Mouse (Mus musculus): ENCODE results near the gene Zfp367. TPM values are rescaled to one million over a fixed set of nuclear protein-coding genes. Genes with fewer than 3 reads are reported as not detected.

Zfp367 gene
- total and polyA plus RNA-seq, 3 experiments = 6.6 to 51.7 (median 38.6) TPM

- no peak overlapping the region for H3K4me3 ChIP-seq (ENCODE audit: low read depth, low read length)
- H3K27me3 ChIP-seq (ENCODE audit: insufficient read depth, low read length) = peaks cover 7% of the 10 kb centered on the region; the same call in 1 of the 2 replicates
- H3K9me3 ChIP-seq (replicated peaks) = no peaks in the 10 kb centered on the region
- no peaks in the 10 kb centered on the region; the same call in 1 of the 2 replicates for H3K4me1 ChIP-seq (ENCODE audit: insufficient read depth, low read depth, low read length)
- DNase-seq (ENCODE audit: low spot score) (no peak), ATAC-seq (ENCODE audit: extremely low read depth, insufficient number of reproducible peaks, low FRiP score, poor library complexity, severe bottlenecking) (no peak)
- peaks cover 14% of the 10 kb centered on the region for H3K36me3 ChIP-seq (replicated peaks)
- TF ChIP-seq TAL1 (conservative IDR thresholded peaks at IDR 0.05; ENCODE audit: low read depth, low read length) = no peak
- no peak for TF ChIP-seq CTCF (IDR thresholded peaks at IDR 0.05; ENCODE audit: low read depth, low read length)
- TF ChIP-seq GATA2 (IDR thresholded peaks at IDR 0.05; ENCODE audit: borderline replicate concordance, low read depth, low read length) = no peak
- TF ChIP-seq POLR2AphosphoS5 (IDR thresholded peaks at IDR 0.05; ENCODE audit: insufficient replicate concordance, low read depth, low read length) = no peak
- no peak for TF ChIP-seq GATA1 (IDR thresholded peaks at IDR 0.05; ENCODE audit: borderline replicate concordance, low read length)
Observed at GRCm38 (mm10) chr13:64124886-64125285, 28.1 kb downstream of the Zfp367 start.

DNA sequence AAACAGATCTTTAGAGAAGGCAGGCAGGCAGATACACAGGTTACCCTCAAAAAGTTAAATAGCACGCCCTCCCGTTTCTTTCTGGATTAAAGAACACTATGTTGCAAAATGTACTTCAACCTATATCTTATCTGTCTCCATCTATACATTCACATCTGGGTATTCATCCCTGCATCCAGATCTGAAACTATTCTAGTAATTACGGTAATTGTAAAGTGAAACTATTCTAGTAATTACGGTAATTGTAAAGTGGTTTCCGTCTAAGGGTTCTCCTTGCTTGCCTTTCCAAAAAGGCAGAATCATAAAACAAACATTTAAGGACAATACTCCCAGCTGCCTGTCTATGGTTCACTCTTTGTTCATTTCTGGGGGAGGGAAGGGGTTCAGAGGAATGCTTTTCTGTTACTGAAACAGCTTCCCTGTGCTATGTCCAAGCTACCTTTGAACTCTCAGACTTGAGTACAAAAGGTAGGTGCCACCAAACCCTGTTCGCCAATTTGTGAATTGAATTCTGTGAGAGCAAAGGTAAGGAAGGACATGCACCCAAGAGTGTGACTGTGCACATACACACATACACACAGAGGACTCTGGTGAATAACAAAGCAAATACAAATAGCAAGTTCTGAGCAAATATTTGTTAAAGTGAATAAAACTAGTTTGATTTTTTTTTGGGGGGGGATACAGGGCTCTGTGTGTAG, 29.4 kb downstream of the Zfp367 start:
- Histone ChIP-seq H3K4me1 (ENCODE audit: insufficient read depth, low read depth, low read length) (no peaks in the 10 kb centered on the region; the same call in 1 of the 2 replicates), H3K36me3 (replicated peaks) (peaks cover 1% of the 10 kb centered on the region), H3K27me3 (ENCODE audit: insufficient read depth, low read length) (peaks cover 7% of the 10 kb centered on the region; the same call in 1 of the 2 replicates), H3K9me3 (replicated peaks) (no peaks in the 10 kb centered on the region), H3K4me3 (ENCODE audit: low read depth, low read length) (no peak overlapping the region)
- ATAC-seq (ENCODE audit: extremely low read depth, insufficient number of reproducible peaks, low FRiP score, poor library complexity, severe bottlenecking) (no peak), DNase-seq (ENCODE audit: low spot score) (no peak)
- TF ChIP-seq POLR2AphosphoS5 (IDR thresholded peaks at IDR 0.05; ENCODE audit: insufficient replicate concordance, low read depth, low read length) (no peak), CTCF (IDR thresholded peaks at IDR 0.05; ENCODE audit: low read depth, low read length) (no peak), GATA1 (IDR thresholded peaks at IDR 0.05; ENCODE audit: borderline replicate concordance, low read length) (no peak), TAL1 (conservative IDR thresholded peaks at IDR 0.05; ENCODE audit: low read depth, low read length) (no peak), GATA2 (IDR thresholded peaks at IDR 0.05; ENCODE audit: borderline replicate concordance, low read depth, low read length) (no peak)

- no peak for TF ChIP-seq GATA1 (IDR thresholded peaks at IDR 0.05; ENCODE audit: borderline replicate concordance, low read length)
- no peak for TF ChIP-seq CTCF (IDR thresholded peaks at IDR 0.05; ENCODE audit: low read depth, low read length)
- no peak for TF ChIP-seq TAL1 (conservative IDR thresholded peaks at IDR 0.05; ENCODE audit: low read depth, low read length)
- TF ChIP-seq GATA2 (IDR thresholded peaks at IDR 0.05; ENCODE audit: borderline replicate concordance, low read depth, low read length) = no peak
- TF ChIP-seq POLR2AphosphoS5 (IDR thresholded peaks at IDR 0.05; ENCODE audit: insufficient replicate concordance, low read depth, low read length) = no peak
- Histone ChIP-seq H3K27me3 (ENCODE audit: insufficient read depth, low read length) (peaks cover 10% of the 10 kb centered on the region; the same call in 1 of the 2 replicates), H3K36me3 (replicated peaks) (no peaks in the 10 kb centered on the region), H3K9me3 (replicated peaks) (no peaks in the 10 kb centered on the region), H3K4me3 (ENCODE audit: low read depth, low read length) (no peak overlapping the region), H3K4me1 (ENCODE audit: insufficient read depth, low read depth, low read length) (no peaks in the 10 kb centered on the region; the same call in 1 of the 2 replicates)
- no peak for DNase-seq (ENCODE audit: low spot score)
- no peak for ATAC-seq (ENCODE audit: extremely low read depth, insufficient number of reproducible peaks, low FRiP score, poor library complexity, severe bottlenecking)
Observed at GRCm38 (mm10) chr13:64120760-64121159, 32.2 kb downstream of the Zfp367 start.

- no peak for TF ChIP-seq TAL1 (conservative IDR thresholded peaks at IDR 0.05; ENCODE audit: low read depth, low read length)
- TF ChIP-seq CTCF (IDR thresholded peaks at IDR 0.05; ENCODE audit: low read depth, low read length) = no peak
- no peak for TF ChIP-seq GATA2 (IDR thresholded peaks at IDR 0.05; ENCODE audit: borderline replicate concordance, low read depth, low read length)
- TF ChIP-seq POLR2AphosphoS5 (IDR thresholded peaks at IDR 0.05; ENCODE audit: insufficient replicate concordance, low read depth, low read length) = no peak
- no peak for TF ChIP-seq GATA1 (IDR thresholded peaks at IDR 0.05; ENCODE audit: borderline replicate concordance, low read length)
Observed at GRCm38 (mm10) chr13:64117442-64117841, 35.6 kb downstream of the Zfp367 start.

DNA sequence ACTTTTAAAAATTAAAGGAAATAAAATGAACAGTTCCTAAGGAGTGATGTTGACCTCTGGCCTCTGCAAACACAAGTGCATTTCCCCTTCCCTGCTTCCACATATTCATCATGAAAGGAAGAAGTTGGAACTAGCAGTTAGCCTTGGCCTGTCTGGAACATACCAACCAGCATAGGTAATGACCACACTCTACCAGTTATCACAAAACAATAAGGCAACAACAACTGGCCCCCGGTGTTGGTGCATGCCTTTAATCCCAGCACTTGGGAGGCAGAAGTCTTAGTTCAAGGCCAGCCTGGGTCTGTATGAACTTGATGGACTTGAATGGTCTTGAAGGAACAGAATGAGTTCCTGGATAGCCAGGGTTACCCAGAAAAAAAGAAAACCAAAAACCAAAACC, 42.6 kb downstream of the Zfp367 start:
- ATAC-seq (ENCODE audit: extremely low read depth, insufficient number of reproducible peaks, low FRiP score, poor library complexity, severe bottlenecking) (no peak), DNase-seq (ENCODE audit: low spot score) (no peak)
- H3K9me3 ChIP-seq (replicated peaks) = no peaks in the 10 kb centered on the region
- no peaks in the 10 kb centered on the region for H3K4me1 ChIP-seq (ENCODE audit: insufficient read depth, low read depth, low read length)
- H3K36me3 ChIP-seq (replicated peaks) = no peaks in the 10 kb centered on the region
- H3K27me3 ChIP-seq (ENCODE audit: insufficient read depth, low read length) = peaks cover 13% of the 10 kb centered on the region
- TF ChIP-seq POLR2AphosphoS5 (IDR thresholded peaks at IDR 0.05; ENCODE audit: insufficient replicate concordance, low read depth, low read length) (no peak), TAL1 (conservative IDR thresholded peaks at IDR 0.05; ENCODE audit: low read depth, low read length) (no peak), CTCF (IDR thresholded peaks at IDR 0.05; ENCODE audit: low read depth, low read length) (no peak), GATA2 (IDR thresholded peaks at IDR 0.05; ENCODE audit: borderline replicate concordance, low read depth, low read length) (no peak), GATA1 (IDR thresholded peaks at IDR 0.05; ENCODE audit: borderline replicate concordance, low read length) (no peak)
- no peak overlapping the region for H3K4me3 ChIP-seq (ENCODE audit: low read depth, low read length)

More at GRCm38 (mm10) chr13:64117442-64117841, 35.6 kb downstream of the Zfp367 start:
- H3K9me3 ChIP-seq (replicated peaks) = no peaks in the 10 kb centered on the region
- no peaks in the 10 kb centered on the region for H3K4me1 ChIP-seq (ENCODE audit: insufficient read depth, low read depth, low read length)
- H3K4me3 ChIP-seq (ENCODE audit: low read depth, low read length) = no peak overlapping the region
- DNase-seq (ENCODE audit: low spot score) (no peak), ATAC-seq (ENCODE audit: extremely low read depth, insufficient number of reproducible peaks, low FRiP score, poor library complexity, severe bottlenecking) (no peak)
- H3K36me3 ChIP-seq (replicated peaks) = no peaks in the 10 kb centered on the region
- H3K27me3 ChIP-seq (ENCODE audit: insufficient read depth, low read length) = peaks cover 7% of the 10 kb centered on the region; the same call in 1 of the 2 replicates

DNA sequence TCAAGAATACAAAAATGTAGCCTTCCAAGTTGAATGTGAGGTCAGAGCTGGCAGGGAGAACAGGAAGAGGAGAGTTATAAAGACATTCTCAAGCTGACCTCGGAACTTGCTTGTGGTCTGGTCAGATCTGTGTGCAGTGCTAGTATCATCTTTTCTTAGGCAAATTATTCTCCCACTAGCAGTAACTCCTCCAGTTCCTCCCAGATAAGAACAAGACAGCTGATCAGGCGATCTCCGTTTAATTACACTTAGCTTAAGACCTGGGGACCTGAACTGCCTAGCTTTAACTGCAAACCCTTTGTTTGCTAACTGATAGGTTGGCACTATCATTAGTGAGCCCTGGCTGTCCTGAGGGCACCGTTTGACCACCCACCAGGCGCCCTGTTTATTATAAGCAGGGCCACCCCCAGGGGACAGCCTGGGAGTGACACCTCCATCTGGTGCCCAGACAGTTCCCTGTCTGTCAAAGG, 44.6 kb downstream of the Zfp367 start:
- Histone ChIP-seq H3K36me3 (replicated peaks) (no peaks in the 10 kb centered on the region), H3K9me3 (replicated peaks) (no peaks in the 10 kb centered on the region), H3K4me1 (ENCODE audit: insufficient read depth, low read depth, low read length) (no peaks in the 10 kb centered on the region), H3K27me3 (ENCODE audit: insufficient read depth, low read length) (peaks cover 16% of the 10 kb centered on the region), H3K4me3 (ENCODE audit: low read depth, low read length) (no peak overlapping the region)
- ATAC-seq (ENCODE audit: extremely low read depth, insufficient number of reproducible peaks, low FRiP score, poor library complexity, severe bottlenecking) (no peak), DNase-seq (ENCODE audit: low spot score) (no peak)
- TF ChIP-seq GATA1 (IDR thresholded peaks at IDR 0.05; ENCODE audit: borderline replicate concordance, low read length) (no peak), CTCF (IDR thresholded peaks at IDR 0.05; ENCODE audit: low read depth, low read length) (no peak), TAL1 (conservative IDR thresholded peaks at IDR 0.05; ENCODE audit: low read depth, low read length) (no peak), GATA2 (IDR thresholded peaks at IDR 0.05; ENCODE audit: borderline replicate concordance, low read depth, low read length) (no peak), POLR2AphosphoS5 (IDR thresholded peaks at IDR 0.05; ENCODE audit: insufficient replicate concordance, low read depth, low read length) (no peak)

All from G1E (cell line).